Comparison of ENCODE assay signal across 15 mouse cellular contexts in the genomic region with DNA sequence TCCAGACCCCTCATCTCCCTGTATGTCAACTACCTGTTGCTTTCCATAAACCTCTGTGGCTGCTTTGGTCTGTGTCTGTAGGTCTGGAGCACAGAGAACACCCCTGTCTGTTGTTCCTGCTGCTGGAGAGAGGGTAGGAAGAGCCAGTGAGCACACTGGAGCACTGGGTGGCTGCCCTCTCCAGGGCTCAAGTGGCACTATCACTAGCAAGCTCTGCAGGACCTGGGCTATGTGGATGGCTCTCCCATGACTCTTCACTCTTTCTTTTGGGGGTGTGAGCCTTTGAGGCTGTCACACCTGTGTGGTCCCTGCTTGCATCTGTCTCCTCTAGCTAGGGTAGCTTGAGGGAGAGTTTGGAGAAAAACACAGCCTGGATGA. TPM values are rescaled to one million over a fixed set of nuclear protein-coding genes. Genes with fewer than 3 reads are reported as not detected.
"Had no signal": no experiment of that assay in that cellular context is flagged by ENCODE, and none has a peak within 500 bp of the region (broad histone marks: within the 10 kb centered on the region; RNA-seq: fewer than 3 reads in every experiment).

No protein-coding gene starts in this region.

- H3K4me2 ChIP-seq: kidney, embryonic 15.5 days; limb, embryonic 13.5 days; liver, embryonic 15.5 days; lung, embryonic 14.5 days; neural tube, embryonic 12.5 days had no signal

- H3K4me3 ChIP-seq: kidney, embryonic 15.5 days; limb, embryonic 13.5 days; liver, embryonic 15.5 days; neural tube, embryonic 12.5 days had no signal

- H3K27ac ChIP-seq: kidney, embryonic 15.5 days; limb, embryonic 13.5 days; liver, embryonic 15.5 days; neural tube, embryonic 12.5 days had no signal

- H3K36me3 ChIP-seq: kidney, embryonic 15.5 days; limb, embryonic 13.5 days; liver, embryonic 15.5 days; neural tube, embryonic 12.5 days had no signal

- DNase-seq: layer of hippocampus, adult 9-11 months; layer of hippocampus, postnatal 36 days; midbrain, embryonic 14.5 days; thymus, adult 2 months; thymus, postnatal 25 days had no signal

- H3K9ac ChIP-seq: kidney, embryonic 15.5 days; limb, embryonic 13.5 days; liver, embryonic 15.5 days; lung, embryonic 14.5 days; neural tube, embryonic 12.5 days had no signal

- H3K9me3 ChIP-seq: kidney, embryonic 15.5 days; limb, embryonic 13.5 days; liver, embryonic 15.5 days; neural tube, embryonic 12.5 days had no signal

RNA-seq across cellular contexts. Expression of a gene that starts 34.1 kb away (rescaled TPM):
- total RNA-seq: layer of hippocampus, adult 18-20 months; layer of hippocampus, postnatal 36 days; left cerebral cortex, adult 8-10 months; left cerebral cortex, postnatal 25 days; liver, adult 2 months; monocyte, adult 5-6 weeks had no signal
- polyA plus RNA-seq: liver, adult 2 months; liver, embryonic 15.5 days; midbrain, embryonic 14.5 days had no signal
